Mouse (Mus musculus): ENCODE measurements around the gene Zc3h4.

The Zc3h4 gene

DNA sequence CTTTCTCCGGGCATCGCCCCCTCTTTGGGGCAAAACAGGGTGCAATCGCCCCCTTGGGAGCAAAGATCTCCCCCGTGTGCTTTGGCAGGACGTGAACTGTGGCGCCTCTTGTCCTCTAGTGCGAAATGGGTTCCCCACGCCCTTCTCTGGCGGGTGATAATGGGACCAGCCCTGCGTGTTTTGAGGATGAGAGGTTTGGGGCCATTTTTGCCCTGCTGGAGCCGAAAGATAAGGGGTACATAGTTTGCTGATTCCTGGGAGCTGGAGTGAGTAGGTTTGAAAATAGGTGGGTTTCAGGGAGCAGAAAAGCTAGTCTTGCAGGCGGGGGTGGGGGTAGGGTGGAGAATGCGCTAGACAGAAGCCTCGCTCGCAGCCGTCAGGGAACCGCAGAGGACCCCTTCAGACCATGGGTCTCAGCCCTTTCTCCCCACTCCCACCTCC lies 1.3 kb downstream of the Zc3h4 start:
- peak; percentile 59 for DNase-seq

- DNase-seq: no peak
Observed at GRCm38 (mm10) chr7:16402449-16402848, 1.7 kb downstream of the Zc3h4 start.

- no peak for DNase-seq
Observed at GRCm38 (mm10) chr7:16402968-16403948, 2.5 kb downstream of the Zc3h4 start.

DNA sequence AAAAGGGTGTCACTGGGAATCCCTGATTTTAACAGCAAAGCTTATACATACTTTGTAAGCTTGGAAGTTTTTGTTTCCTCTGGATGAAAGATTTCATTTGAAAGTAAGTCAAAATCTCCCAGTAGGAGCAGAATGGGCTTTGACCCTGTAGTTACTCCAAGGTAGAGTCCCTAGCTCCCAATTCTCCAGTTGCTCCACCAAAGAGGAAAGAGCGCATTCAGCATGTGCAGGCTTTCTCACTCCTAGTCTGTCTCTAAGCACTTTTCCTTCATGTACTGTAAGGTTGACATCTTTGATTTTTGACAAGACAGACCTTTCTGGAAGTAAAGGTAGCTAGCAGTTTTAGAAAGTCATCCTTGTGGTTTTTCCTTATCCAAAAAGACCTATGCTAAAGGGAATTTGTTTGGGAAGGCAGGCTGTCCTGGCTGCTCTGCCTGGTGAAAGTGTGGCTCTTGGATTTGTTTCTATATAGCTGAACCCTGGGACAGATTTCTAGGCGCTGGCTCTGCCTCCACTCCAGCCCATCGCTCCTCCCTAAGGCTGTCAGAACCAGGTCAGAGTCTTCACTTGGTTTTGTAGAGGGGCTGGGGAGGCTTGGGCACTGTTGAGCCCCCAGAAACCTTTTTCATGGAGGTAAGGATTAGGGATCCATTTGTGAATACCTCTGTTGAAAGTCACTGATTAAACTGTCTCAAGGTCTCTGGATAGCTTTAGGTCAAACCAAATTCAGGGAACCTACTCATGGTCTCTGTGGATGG lies 3.8 kb downstream of the Zc3h4 start:
- no peak for DNase-seq

GRCm38 (mm10) chr7:16405073-16405455 lies 4.4 kb downstream of the Zc3h4 start:
- DNase-seq: no peak

DNA sequence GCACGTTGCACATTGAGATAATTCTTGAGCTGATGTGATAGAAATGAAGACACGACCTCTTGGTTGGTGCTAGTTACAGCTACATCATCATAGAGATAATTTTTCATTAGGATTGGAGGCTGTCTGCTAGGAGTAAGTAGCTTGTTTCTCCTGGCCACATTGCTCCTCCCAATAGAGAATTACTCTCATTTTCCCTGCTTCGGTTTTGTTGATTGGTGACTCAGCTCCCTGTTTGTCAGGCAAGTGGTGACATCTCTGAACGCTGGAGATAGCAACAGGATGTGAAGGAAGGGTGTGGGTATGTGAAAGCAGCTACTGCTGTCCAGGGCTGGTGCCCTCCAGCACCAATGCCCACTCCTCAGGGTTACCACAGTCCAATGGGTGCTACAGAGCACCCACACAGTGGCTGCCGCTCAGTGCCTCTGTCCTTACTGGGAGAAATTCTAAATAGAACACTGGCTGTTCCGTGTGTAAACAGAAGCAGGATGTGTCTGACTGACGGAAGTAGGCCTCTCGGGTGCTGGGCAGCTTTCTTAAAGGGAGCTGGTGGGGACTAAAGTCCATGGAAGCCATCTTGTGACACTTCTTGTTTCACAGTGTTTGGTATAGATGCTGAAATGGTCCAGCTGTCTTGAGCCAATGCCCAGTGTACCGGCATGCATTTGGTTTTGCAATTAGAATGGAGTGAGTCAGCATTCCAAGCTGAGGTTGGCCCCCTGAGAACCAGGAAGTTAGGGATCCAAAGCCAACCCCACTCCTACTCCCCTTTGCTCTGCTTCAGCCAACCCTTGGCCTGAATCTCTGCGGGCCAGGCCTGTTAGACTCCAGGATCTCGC lies 5.0 kb downstream of the Zc3h4 start:
- no peak for DNase-seq

GRCm38 (mm10) chr7:16406978-16407377 lies 6.3 kb downstream of the Zc3h4 start:
- no peak for DNase-seq

DNA sequence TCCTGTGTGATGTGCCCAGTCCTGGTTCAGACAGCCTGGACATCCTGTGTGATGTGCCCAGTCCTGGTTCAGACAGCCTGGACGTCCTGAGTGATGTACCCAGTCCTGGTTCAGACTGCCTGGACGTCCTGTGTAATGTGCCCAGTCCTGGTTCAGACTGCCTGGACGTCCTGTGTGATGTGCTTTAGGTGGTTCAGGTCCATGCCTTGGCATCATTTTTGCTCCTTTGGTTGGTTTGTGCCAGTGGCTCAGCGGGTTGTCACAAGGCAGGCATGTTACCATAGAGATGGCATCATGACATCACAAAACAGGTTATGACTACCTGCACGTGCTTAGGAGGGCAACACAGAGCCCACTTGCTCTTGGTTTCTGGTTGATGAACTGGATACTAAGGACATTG lies 10.4 kb downstream of the Zc3h4 start:
- DNase-seq: no peak

DNA sequence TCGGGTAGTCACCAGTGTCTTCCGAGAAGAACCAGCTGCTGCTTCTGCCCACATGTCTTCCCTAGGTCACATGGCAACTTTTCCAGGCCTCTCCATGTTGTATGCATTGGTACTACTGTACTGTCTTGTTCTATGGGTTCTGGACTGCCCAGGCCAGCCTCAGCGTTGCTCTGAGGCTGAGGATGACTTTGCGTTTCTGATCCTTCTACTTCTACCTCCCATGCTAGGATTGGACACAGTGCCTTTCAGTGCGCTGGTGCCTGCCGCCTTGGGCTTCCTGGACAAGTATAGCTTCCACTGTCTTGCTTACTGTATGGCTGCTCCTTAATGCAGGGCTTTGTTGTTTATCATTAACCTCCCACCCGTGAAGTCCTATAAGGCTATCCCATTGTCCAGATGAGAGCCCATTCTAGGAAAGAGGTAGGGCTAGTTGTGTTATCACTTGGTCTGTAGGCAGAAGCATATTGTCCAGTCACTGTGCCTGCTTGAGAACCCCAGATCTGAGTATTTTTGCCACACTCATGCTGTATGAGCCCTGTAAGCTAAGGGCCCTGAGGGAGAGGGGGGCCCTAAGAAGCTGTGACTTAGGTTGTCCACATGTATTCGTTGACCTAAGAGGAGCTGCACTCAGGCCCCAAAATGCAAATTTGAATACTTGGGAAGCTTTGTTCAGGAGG lies 11.6 kb downstream of the Zc3h4 start:
- no peak for DNase-seq

- no peak for DNase-seq
Observed at GRCm38 (mm10) chr7:16412930-16413329, 12.2 kb downstream of the Zc3h4 start.

- DNase-seq: no peak
Observed at GRCm38 (mm10) chr7:16415426-16415825, 14.7 kb downstream of the Zc3h4 start.

GRCm38 (mm10) chr7:16417141-16417771 lies 16.5 kb downstream of the Zc3h4 start:
- DNase-seq: no peak

DNA sequence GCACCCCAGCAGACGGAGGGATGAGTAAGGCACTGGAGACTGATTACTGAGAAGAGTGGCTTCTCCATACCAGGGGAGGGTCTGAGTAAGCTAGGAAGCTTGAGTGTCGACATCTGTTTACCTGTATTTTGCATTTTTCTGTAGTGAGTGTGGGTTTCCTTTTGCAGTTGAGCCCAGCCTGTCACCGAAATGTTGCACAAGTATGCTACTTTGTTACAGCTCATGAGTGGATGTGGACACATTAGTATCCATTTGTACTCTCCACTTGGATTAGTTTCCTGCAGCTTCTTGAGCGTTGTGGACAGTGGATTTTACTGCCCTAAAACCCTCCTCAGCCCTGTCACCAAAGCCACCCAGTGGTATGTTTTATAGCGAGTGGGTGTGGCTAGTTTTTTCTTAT lies 18.0 kb downstream of the Zc3h4 start:
- DNase-seq: no peak

GRCm38 (mm10) chr7:16420493-16421118 lies 19.9 kb downstream of the Zc3h4 start:
- DNase-seq: no peak

GRCm38 (mm10) chr7:16422222-16422856 lies 21.6 kb downstream of the Zc3h4 start:
- no peak for DNase-seq

GRCm38 (mm10) chr7:16423731-16424130 lies 23.0 kb downstream of the Zc3h4 start:
- DNase-seq: no peak

DNA sequence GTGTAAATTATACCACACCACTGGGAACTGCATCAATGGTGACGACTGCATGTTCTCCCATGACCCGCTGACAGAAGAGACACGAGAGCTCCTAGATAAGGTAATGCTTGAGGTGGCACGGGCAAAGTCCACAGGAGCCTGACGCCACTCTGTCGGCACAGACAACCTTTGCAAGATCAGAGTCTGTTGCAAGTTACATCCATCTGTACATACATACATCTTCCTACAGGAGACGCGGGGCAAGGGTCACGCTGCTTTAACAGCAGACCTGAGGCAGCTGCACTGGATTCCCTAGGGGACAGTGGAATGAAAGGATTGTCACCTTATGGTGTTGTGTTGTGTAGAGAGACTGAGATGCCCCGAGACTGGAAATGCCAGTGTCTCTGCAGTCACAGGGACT lies 25.0 kb downstream of the Zc3h4 start:
- DNase-seq: no peak

- DNase-seq: peak; percentile 74
Observed at GRCm38 (mm10) chr7:16426129-16426729, 25.5 kb downstream of the Zc3h4 start.

DNA sequence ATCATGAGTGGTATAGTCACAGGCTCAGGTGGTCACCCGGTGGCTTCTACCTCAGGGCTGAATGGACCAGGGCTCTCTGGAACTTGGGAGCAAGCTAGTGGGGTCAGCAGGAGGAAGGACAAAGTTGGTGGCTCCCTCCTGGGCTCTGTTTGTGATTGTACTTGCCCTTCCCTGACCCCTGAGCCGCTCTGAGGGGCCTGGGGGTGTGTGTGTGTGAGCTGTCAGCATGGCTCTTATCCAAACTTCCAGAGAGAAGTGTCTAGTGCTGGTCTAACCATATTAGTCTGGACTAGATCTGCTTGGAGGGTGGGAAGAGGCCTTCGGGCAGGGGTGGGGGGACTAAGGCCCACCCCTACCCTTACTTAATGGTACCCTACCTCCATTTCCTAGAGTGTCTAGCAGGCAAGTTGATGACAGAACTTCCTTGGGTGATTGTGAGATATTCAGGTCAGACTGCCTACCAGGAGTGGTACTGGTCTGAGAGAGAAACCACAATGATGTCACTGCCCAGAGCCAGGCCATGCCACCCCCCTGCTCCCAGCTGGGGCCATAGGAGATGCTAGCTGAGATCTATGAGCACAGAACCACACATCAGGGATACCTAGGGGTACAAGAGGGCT lies 32.8 kb downstream of the Zc3h4 start:
- DNase-seq: no peak

- DNase-seq: no peak
Observed at GRCm38 (mm10) chr7:16435088-16435487, 34.4 kb downstream of the Zc3h4 start.

Measured in cerebellum, adult 8-10 months (tissue).